Mouse (Mus musculus): ENCODE data around the gene Ubash3a.

The Ubash3a gene

GRCm38 (mm10) chr17:31216068-31216955, 8.6 kb downstream of the Ubash3a start:
- no peak for DNase-seq (ENCODE audit: low spot score in 2 of 2)

GRCm38 (mm10) chr17:31222810-31223310, 15.2 kb downstream of the Ubash3a start:
- DNase-seq (ENCODE audit: low spot score in 2 of 2), result no peak

GRCm38 (mm10) chr17:31223835-31224234, 16.2 kb downstream of the Ubash3a start:
- DNase-seq (ENCODE audit: low spot score in 2 of 2), result no peak

DNA sequence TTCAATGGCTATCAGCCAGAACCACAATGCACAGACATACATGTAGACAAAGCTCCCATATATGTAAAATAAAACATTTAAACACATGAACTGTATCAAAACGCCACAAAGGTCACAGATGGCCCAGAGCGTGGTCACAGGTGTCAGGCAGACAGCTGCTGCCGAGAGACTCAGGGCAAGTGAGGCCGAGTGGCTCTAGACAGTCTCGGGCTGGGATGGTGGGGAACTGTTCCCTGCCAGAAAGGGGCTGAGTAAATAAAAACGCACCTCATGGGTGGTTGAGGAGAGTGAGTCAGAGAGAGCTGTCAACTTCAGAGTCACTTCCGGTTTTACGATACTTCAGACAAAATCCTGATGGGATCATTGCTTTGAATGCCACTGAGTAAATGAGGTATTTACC, 16.9 kb downstream of the Ubash3a start:
- no peak for DNase-seq (ENCODE audit: low spot score in 2 of 2)

- no peak for DNase-seq (ENCODE audit: low spot score in 2 of 2)
Observed at GRCm38 (mm10) chr17:31226368-31226767, 18.7 kb downstream of the Ubash3a start.

- no peak for DNase-seq (ENCODE audit: low spot score in 2 of 2)
Observed at GRCm38 (mm10) chr17:31226931-31227330, 19.3 kb downstream of the Ubash3a start.

- DNase-seq (ENCODE audit: low spot score in 2 of 2), result no peak
Observed at GRCm38 (mm10) chr17:31231780-31232179, 24.1 kb downstream of the Ubash3a start.

DNA sequence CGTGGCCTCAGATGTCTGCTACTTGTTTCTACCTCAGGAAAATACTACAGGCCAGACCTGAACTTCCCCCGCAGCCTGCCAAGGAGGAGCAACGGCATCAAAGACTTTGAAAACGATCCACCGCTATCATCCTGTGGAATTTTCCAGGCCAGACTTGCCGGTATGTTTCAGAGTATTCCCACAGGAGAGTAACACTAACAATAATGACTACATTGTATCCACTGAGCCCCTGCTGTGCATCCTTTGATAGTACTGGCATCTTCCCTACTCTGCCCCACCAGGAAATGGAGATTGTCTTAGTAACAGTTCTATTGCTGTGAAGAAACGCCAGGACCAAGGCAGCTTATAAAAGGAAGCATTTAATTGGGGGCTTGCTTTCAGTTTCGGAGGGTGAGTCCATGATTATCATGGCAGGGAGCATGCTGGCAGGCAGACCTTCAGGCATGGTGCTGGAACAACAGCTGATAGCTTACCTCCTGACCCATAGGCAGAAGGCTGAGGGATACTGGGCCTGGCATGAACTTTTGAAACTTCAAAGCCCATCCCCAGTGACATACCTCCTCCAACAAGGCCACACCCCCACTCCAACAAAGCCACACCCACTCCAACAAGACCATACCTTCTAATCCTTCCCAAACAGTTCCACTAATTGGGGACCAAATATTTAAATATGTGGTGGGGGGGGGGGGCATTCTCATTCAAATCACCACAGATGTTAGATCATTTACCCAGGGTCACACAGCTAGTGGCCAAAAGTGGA, 24.8 kb downstream of the Ubash3a start:
- DNase-seq (ENCODE audit: low spot score in 2 of 2), result no peak

GRCm38 (mm10) chr17:31235915-31236314, 28.2 kb downstream of the Ubash3a start:
- DNase-seq (ENCODE audit: low spot score in 2 of 2), result no peak

DNA sequence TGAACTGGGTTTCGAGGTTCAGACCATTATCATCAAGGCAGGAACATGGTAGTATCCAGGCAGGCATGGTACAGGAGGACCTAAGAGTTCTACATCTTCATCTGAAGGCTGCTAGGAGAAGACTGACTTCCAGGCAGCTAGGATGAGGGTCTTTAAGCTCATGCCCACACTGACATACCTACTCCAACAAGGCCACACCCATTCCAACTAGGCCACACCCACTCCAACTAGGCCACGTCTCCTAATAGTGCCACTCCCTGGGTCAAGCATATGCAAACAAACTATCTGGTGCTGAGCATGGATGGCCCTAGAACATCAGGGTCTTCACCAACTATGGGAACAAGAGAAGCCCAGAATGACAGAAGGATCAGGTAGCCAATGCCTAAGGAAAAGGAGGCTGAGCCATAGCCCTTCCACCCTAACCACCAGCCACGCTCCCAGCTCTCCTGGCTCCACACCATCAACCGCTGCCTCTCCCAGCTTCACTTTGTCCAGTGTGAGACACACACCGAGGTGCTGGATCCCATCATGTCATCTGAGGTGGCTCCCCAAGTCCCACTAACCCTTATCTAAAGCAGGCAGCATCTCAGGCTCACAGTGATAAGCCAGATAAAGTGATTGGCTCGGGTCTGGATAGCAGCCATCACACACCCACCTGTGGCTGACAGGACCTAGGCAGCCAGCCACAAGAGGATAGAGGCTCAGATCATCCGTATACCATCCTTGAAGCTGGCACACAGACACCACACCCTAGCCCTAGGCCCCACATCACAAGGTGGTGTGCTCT, 30.8 kb downstream of the Ubash3a start:
- DNase-seq (ENCODE audit: low spot score in 2 of 2), result no peak

GRCm38 (mm10) chr17:31241156-31241555, 33.5 kb downstream of the Ubash3a start:
- no peak for DNase-seq (ENCODE audit: low spot score in 2 of 2)

- DNase-seq (ENCODE audit: low spot score in 2 of 2), result no peak
Observed at GRCm38 (mm10) chr17:31242764-31243163, 35.1 kb downstream of the Ubash3a start.

- DNase-seq (ENCODE audit: low spot score in 2 of 2), result no peak
Observed at GRCm38 (mm10) chr17:31245321-31245720, 37.6 kb downstream of the Ubash3a start.

- no peak for DNase-seq (ENCODE audit: low spot score in 2 of 2)
Observed at GRCm38 (mm10) chr17:31247144-31247543, 39.5 kb downstream of the Ubash3a start.

DNA sequence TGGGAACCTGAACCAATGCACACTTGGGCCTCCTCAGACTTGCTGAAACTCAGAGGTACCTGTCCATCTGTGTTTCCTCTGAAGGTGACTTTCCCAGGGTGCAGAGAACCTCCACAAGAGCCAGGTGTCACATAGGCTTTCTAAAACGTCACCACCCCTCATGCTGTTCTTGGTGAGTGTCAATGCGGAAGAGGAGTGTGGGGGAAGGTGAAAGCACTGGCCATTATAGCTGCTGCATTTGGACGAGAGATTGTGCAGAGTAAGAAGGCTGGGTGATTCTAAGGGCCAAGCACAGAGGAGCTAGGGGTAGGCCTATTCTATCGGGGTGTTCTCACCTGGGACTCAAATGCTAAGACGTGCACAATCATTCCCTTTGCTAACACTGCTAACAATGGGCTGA, 46.3 kb downstream of the Ubash3a start:
- no peak for DNase-seq (ENCODE audit: low spot score in 2 of 2)

- peak; percentile 70 to 73 for DNase-seq (ENCODE audit: low spot score in 2 of 2)
Observed at GRCm38 (mm10) chr17:31254463-31254931, 46.8 kb downstream of the Ubash3a start.

- no peak for DNase-seq (ENCODE audit: low spot score in 2 of 2)
Observed at GRCm38 (mm10) chr17:31257149-31257548, 49.5 kb downstream of the Ubash3a start.

- no peak for DNase-seq (ENCODE audit: low spot score in 2 of 2)
Observed at GRCm38 (mm10) chr17:31257898-31258297, 50.2 kb downstream of the Ubash3a start.

GRCm38 (mm10) chr17:31258310-31258865, 50.7 kb downstream of the Ubash3a start:
- no peak for DNase-seq (ENCODE audit: low spot score in 2 of 2)

DNA sequence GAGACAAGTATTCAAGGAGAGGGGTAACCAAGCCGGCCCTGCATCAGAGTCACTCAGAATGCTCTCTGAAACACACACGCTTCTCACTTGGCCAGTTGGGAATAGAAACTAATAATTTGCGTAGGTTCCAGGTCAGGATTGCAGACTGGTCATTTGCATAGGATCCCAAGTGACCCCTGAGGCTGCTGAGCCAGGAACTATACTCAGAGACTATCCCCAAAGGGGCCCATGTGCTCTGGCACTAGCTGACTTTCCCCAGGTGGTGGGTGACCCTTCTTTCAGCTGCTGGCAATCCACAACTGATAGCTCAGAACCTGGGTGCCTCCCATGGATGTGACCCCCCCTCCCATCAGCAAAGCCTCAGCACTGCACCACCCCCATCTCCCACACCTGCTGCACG, 51.5 kb downstream of the Ubash3a start:
- DNase-seq (ENCODE audit: low spot score in 2 of 2), result no peak

- no peak for DNase-seq (ENCODE audit: low spot score in 2 of 2)
Observed at GRCm38 (mm10) chr17:31259825-31260224, 52.2 kb downstream of the Ubash3a start.
